Mouse (Mus musculus): Measurements from ENCODE around the gene Cdh5. TPM values are rescaled to one million over a fixed set of nuclear protein-coding genes. Genes with fewer than 3 reads are reported as not detected.
"Not testable (repeated sequence)": the region's sequence is repeated elsewhere in the genome, so short reads cannot be mapped to it uniquely, and the experiment has no call there.

Cdh5 gene
- total RNA-seq, 1 experiment from 2014 or later: 137 TPM

DNA sequence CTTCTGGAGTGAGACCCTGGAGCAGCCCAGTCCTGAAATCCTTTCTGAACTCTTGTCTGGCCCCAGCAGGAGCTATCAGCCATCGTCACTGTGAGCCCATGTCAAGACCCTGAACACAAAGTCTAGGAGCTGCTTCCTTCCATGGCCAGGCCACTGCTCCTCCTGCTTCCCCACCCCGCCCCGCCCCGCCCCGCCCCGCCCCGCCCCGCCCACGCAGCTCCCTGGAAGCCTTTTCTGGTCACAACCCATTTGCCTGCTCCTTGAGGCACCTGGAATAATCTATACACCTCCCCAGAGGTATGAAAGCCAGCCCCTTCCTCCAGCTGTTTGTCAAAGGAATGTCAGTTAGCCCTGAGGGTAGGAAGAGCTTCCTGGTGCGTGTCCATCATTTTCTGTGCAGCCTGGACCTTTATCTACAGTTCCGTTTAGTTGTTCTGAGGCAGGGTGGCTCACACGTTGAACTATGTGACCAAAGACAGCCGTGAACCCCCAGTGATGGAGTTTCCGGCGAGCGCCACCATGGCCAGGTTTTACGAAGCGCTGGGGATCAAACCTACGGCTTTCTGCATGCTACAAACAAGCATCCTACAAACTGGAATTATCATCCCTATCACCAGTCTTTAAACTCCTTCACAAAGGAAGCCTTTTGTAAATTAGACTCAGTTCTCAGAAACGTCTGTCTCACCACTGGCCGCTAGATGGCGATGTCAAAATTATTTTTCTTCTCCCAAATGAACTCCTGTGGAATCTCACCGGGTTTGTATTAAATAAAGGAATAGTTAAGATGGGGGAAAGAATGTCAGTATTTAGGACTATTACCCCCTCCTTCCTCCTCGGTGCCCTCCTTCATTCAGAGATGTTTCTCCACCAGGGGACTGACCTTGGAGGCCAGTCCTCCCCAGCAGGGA, 10.2 kb upstream of the Cdh5 start:
- not testable (repeated sequence) for DNase-seq

DNA sequence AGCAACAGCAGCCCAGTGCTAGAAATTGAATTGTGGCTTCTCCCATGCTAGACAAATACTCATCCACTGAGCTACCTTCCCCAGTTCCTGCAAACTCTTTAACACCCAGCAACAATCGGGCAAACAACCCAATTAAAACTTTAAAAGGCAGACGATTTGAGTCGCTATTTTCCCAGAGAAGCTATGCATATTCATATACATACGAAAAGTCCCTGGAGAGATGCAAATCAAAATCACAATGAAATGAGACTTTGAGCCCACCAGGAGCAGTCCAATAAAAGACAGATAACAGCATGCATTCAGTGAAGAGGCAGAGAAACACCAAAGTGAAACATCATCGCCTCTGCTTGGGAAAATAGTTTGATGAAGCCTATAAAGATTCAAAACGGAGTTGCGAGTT, 8.1 kb upstream of the Cdh5 start:
- DNase-seq: no peak

DNA sequence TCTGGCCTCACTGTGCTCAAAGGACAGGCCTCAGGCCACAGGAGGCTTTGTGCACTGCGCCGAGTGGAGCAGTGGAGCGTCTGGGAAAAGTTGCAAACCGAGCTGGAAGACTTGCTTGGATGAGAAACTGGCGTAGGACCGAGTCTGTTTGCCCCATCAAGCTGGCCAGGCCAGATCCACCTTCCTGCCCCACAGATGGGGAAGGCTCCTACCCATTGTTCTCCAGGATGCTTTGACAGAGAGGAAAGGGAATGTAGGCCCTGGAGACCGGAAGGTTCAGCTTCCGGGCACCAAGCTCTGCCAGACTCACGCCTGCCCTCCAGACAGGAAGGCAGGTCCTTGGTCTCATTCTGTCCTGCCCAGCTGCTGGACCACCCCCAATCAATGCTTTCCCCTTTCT, 5.8 kb upstream of the Cdh5 start:
- DNase-seq: peak; percentile 44

DNA sequence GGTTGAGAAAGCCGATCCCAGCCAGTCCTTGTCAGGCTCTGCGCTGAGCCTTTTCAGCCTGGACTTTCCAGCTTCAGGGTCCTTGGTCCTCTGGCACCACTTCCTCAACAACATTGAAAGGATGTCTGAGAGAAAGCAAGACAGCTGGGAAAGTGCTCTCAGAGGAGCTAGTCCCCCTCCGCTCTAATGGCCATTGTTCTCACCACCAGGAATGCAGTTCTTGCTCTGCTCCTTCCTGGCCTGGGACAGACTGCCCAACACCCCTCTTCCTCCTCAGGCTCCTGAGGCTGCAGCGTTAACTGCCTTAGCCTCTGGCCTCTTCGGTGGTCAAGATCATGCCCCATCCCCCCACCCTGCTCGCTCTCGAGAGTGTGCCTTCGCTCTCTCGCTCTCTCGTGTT, 4.8 kb upstream of the Cdh5 start:
- DNase-seq: peak; percentile 39

DNA sequence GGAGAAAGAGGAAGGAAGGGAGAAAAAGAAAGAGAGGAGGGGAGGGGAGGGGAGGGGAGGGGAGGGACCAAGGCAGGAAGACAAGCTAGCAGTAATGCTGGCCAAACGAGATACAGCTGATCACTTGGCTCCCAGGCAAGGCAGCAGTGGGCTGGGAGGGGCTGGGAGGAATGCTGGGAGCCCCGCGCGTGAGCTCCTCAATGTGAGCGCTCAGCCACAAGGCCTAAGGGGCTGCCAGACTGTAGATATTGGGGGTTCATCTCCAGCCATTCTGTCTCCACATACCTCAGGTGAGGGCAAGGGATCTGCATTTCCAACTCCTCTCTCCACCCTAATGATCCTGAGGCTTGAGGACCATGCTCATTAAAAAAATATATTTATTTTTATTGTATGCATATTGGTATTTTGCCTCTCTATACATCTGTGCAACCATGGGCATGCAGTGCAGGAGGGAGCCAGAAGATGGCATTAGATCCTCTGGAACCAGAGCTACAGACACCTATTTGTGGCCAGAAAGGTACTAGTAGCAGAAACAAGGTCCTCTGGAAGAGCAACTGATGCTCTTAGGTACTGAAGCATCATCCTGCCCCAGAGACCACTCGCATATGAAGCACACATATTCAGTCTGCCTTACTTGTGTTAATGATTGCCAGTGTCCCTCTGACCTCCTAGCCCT, 2.6 kb upstream of the Cdh5 start:
- DNase-seq: no peak

DNA sequence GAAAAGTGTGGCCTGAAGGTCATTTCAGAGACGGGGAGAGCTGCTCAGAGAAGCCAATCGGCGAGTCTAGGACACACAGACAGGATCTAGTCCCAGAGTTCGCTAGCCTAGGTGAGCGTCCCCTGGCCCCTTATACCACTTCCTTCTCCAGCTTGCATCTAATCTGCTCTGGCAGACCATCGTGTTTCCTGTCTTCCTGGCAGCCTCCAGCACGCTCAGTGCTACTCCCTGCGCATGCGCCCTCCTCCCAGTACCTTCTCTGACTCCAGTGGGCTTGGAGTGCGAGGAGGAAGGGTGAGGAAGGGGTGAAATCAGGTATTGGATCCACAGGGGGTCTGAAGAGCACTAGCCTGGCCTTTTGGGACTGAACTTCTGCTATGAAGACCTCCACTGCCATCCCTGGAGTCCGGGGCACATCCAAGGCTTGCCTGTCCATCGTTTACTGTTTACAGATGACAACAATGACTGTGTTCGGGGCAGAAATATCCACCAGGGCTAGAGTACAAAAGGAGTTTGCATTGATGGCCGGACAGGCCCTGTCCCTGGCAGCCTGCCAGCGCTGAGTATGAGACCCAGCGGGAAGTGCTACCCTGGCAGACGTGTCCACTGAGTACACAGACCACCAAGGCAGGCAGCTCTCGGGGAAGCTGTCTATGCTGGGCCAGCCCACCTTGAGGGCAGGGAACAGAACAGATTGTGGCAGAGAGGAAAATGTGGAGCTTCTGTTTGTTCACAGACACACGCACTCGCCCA, 1.9 kb upstream of the Cdh5 start:
- peak; percentile 59 for DNase-seq

DNA sequence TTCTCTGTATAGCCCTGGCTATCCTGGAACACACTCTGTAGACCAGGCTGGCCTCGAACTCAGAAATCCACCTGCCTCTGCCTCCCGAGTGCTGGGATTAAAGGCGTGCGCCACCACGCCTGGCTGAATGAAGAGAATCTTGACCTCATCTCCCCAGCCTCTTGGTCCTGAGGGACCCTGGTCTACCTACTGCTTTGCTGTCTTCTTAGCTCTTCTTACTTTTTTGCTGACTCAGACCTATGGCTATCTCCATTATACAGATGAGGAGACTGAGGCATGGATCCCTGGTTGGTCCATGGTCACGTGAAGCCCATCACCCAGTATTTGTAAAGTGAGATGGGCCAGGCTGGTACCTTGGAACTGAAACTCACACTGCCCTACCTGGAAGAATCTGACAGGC, 701 bp upstream of the Cdh5 start:
- not testable (repeated sequence) for DNase-seq

DNA sequence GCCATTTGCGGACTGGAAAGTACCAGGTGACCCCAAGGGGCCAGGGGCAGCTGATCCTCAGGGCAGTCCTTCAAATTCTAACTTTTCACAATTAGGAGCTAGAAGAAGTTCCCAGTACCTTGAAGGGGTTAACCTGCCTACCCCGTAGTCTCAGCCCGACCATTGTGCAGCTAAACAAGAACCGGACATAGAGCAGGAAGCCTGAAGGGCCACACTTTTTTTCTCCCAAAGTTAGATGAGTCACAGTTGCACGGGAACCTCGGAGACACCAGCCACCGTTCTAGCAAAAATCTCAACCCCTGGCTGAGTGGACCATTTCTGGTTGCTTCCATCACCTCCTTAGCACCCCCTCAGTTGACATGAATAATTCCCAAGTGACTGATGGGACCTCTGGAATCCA, 2.0 kb downstream of the Cdh5 start:
- no peak for DNase-seq

DNA sequence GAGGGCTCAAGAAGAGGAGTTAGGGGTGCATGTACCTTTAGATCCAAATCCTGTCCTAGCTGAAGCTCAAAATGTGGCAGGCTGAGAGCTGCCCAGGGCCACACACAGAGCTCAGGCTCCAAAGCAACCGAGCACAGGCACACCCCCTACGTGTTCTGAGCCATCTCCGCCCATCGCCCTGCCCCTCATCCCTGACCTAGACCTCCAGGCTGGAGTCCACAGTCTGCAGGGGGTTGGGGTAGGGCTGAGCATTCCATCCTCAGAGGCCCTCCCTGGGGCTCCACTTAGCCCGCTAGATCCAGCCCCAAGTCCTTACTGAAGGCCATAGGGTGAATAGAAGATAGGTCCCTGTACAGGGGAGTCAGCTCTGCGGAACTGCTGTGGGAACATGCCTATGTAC, 4.3 kb downstream of the Cdh5 start:
- no peak for DNase-seq

DNA sequence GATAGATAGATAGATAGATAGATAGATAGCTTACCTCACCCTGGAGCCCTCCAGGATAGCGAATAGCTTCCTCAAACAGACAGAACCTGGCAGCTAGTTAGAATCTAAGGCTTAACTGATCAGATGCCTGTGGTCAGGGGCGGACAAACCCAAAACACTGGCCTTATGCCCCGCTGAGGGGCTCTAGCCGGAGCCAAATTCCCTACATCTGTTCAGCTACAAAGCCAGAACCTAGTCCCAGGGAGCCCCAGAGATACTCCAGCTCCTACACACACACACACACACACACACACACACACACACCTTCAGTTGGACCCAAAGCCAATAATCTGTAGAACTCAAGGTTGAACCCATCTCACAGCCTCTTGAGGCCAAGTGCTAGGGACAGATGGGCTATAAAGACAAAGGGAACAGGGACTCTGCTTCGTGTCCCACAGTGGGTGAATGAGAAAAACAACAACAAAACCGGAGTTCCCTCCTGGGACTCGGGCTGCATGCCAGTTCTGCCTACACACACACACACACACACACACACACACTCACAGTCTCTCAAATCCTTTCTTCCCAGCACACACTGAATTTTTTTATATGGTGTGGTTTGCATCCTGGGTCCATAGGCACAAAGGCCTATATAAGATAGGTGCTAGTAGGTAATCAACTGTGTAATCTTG, 5.0 kb downstream of the Cdh5 start:
- no peak for DNase-seq

DNA sequence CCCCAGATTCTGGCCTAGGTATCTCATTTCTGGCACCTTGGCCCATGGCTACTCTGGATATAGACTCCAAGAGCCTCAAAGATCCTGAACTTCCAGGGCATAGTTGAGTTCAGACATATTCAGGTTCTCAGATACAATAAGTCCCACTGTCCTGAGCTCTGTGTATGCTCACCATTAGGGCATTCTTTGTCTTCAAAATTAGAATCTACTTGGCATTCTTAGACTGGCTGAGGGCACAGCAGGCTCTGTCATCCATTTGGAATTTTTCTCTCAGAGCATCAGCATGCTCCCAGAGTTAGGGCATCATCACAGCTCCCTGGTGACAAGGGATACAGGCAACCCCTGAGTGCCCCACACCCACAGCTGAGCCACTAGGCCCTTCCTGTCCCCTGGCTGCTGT, 5.7 kb downstream of the Cdh5 start:
- no peak for DNase-seq

DNA sequence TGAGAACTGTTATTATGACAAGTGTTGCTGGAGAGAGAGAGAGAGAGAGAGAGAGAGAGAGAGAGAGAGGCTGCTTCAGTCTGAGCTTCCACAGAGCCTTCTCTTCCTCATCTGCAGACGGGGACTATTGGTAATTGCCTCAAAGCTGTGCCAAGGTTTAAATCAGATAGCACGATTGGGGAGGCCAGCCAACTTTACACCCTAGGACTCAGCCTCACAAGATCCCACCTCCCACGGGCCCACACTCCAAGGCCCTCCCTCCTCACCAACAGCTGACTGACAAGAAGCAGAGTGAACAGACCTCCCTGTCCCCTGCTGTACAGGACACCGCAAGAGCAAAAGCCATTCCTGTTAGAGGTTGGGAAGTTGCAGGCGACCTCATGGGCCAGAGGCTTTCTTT, 6.6 kb downstream of the Cdh5 start:
- no peak for DNase-seq

DNA sequence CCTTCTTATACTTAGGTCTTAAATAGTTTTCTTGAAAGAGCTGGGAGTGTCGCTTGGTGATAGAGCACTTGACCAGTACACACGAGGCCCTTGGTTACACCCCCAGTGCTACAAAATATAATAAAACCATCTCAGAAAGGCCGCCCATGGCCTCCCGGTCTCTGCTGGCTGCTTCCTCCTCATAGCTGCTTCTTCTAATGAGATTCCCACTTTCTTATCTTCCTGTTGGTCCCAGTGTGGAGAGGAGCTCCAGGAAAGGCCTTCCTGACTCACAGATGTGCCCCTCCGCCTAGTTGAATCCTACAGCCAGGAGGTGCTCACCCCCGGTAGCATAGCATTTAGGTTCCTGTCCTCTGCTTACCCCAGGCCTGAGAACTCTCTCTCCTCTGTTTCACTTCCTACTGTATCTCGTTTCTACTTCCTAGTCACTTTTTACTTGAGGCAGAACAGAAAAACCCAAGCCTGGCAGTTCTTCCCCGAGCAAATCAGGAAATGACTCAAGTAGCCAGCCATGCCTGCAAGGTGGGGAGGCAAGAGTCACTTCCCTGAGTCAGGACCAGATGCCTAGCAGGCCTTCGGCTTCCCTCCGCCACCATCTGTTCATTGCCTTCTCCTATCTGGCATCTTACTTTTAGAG, 9.2 kb downstream of the Cdh5 start:
- no peak for DNase-seq

DNA sequence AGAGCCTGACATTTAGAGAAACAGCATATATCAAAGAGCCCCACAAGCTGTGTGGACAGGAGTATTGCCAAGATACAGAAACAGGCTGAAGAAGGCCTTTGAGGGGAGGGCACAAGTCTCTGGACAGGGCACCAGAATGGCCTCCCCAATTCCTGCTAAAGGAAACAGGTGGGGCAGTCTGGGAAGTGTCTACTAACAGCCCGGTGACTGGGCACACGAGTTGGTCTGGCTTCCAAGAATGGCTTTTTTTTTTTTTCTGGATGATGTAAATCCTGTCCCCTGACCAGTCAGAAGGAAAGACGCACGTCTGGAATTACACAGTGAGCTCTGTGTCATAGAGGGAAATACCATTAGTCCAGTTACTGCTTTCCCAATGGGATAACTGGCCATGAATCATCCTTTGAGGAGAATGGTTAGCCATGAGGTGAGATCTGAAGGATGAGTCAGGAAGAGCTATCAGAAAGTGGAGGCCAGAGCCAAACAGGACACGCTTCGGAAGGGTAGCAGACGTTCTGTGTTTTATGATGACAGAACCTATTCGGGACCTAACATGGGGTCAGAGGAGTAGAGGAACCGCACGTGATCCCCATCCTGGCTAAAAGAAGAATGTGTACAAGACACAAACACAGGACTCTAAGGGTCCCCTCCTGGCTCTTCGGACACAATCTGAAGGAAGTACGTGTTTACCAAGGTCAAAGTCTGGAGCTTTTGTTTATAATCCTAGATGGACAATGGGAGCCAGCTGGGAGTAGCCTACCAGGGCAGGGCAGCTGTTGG, 20.4 kb downstream of the Cdh5 start:
- DNase-seq: peak; percentile 42

DNA sequence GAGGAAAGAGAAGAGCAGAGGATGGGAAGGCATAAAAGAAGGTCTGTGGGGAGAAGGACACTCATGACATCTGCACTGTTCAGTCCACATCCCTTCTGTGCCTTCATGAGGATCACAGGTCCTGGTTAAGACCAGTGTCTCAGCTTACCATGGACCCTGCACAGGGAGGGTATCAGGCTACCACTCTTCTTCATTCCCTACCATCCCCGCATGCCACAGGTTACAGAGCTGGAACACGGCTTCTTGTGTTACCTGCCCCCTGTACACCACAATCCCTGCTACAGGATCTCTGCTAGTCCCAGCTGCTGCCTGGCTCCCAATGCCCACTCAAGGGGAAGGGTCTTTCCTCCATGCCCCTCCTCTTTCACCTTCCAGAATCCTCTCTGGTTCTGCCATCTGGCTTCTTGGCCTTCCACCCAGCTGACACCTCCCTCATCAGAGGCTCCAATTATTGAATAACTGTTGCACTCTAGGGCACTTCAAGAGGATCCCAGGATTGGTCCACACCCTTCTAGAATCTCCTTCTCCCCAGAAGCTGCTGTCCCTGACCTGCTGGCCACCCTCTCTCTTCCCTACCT, 21.7 kb downstream of the Cdh5 start:
- no peak for DNase-seq

DNA sequence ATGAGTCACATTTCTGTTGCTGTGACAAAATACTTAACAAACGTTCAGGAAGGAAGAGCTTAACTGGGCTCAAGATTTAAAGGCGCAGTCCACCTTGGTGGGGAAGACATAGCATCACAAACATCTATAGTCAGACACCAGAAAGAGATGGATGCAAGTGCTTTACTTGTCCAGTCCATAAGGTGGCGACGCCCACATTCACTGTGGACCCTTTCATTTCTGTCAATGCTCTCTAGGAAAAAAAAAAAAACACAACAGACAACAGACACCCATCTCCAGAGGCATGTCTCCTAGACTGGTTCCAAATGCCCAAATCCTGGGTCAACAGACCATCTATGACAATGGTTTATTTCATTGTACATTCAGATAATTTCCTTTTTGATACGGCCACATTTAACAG, 23.1 kb downstream of the Cdh5 start:
- DNase-seq: no peak

DNA sequence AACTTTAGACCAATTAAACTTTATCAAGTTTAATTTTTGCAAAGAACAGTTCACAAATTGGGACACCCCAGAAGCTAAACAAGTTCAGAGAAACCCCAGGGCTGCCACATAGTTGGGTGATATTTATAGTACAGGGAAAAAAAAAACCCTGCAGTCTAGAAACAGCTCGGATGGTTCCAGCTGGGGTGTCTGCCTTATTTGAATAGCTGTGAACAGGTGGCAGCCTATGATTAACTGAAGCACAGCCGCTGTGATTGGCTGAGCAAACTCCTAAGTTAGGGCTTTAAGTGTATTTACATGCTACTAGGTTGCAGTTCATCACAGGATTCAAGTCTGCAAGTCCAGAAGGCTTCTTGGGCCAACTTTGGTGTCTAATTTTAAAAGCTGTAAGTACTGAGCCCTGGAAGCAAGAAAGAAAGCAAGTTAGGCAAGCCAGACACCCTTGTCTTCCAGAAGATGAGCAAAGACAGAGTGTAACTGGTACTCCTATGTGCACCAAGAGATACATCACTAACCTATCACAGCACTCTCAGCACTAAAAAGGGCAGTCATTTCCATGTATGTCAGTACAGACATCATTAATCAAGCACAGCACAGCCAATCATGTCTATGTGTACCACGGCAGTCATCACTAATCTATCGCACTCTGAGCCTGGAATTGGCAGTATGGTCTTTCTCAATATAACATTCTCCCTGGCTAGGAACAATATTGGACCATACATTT, 25.9 kb downstream of the Cdh5 start:
- DNase-seq: no peak

DNA sequence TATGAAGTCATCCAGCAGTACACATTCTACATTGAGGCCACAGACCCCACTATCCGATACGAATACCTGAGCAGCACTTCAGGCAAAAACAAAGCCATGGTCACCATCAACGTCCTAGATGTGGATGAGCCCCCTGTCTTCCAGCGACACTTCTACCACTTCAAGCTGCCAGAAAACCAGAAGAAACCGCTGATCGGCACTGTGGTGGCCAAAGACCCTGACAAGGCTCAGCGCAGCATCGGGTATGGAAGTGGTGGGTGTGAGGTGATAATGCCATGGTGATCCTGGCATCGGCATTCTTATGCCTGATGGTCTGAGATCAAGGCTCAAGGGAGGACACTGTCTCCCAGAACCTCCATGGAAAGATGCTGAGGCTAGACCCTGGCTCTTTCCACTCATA, 29.5 kb downstream of the Cdh5 start:
- DNase-seq: no peak

DNA sequence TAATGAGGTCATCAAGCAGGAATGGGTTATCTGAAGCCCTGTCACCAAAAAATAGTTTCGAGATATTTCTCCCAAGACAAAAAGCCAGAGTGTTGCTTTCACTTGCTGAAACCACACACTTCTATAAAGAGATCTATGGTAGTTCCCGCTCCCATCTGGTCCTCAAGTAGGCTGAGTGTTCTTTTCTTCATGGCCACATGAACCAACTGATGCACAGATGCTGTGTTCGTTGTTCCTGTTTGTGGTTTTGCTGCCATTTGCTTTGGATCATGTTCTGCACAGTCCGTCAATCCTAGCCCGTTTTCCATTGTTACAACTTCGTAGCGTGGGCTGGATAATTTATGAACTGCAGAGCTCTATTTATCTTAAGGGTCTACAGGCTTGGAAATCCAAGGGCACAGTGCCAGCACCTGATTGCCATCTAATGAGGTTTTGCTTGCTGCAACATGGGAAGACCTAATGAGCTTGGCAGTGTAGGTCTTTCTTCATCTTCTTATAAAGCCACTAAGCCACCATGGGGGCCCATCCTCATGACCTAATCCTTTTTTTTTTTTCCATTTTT, 30.1 kb downstream of the Cdh5 start:
- no peak for DNase-seq

DNA sequence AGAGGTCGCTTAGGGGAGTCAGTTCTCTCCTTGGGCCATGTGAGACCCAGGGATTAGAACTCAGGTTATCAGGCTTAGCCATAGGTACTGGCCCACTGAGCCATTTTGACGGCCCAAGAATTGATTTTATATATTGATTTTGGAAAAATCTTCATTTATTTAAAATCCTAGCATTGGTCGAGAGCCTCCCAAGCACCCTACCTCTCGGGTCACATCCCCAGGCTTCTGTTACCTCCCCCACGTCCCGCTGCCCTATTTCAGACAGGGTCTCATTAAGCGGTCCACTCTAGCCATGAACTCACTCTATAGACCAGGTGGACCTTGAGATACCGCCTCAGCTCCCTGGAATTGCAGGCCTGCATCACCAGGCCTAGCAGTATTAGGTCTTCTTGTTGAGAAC, 33.1 kb downstream of the Cdh5 start:
- no peak for DNase-seq
